Mouse (Mus musculus) testis, postnatal 10 days (tissue): ENCODE measurements around the gene Usp21.
A peak's percentile ranks its signal among the peaks of the same experiment; 100 is the strongest.
"Not testable (repeated sequence)": the region's sequence is repeated elsewhere in the genome, so short reads cannot be mapped to it uniquely, and the experiment has no call there.

Experiments
- DNase-seq: peaks from one replicate; pipeline ENCODE4 v3.0.0; 2021; ENCODE audit warnings: low spot score

Usp21 gene

GRCm38 (mm10) chr1:171245353-171245752, 42.4 kb downstream of the Usp21 start:
- DNase-seq, result no peak

DNA sequence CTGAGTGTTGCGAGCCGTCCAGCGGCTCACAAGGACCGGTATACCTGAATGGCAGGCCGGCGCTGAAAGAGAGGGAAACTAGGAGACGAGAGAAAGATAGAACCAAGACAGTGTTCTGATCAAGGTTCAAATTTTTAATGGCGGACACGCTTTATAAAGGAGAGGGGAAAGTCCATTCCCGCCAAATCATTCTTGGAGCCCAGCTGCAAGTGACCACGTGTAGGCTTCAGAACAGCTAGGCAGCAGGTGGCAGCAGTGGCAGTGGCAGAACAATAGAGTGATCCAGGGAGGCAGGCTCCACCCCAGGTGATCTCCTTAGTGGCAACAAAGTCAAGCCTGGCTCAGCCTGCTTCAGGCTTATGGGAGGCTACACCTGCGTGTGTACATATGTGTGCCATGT, 45.8 kb downstream of the Usp21 start:
- not testable (repeated sequence) for DNase-seq

DNA sequence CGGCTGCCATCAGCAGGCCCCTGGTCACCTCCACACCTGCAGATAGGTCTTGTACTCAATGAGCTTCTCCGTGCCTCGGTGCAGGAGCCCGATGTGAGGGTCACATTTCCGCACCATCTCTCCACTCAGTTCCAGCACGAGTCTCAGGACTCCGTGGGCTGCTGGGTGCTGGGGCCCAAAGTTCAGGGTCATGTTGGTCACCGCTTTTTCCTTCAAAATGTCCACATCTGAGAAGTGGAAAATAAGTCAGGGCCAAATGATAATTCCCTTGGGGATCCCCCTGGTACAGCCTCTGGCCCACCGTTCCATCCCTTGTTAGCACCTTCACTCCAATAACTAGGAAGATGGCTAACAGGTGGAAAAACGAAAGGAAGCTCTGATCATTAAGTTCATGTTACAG, 46.9 kb downstream of the Usp21 start:
- no peak for DNase-seq

- no peak for DNase-seq
Observed at GRCm38 (mm10) chr1:171239992-171240744, 47.6 kb downstream of the Usp21 start.

- peak; percentile 82 for DNase-seq
Observed at GRCm38 (mm10) chr1:171238463-171238862, 49.3 kb downstream of the Usp21 start.

- no peak for DNase-seq
Observed at GRCm38 (mm10) chr1:171237438-171237837, 50.4 kb downstream of the Usp21 start.

- no peak for DNase-seq
Observed at GRCm38 (mm10) chr1:171235791-171236190, 52.0 kb downstream of the Usp21 start.

DNA sequence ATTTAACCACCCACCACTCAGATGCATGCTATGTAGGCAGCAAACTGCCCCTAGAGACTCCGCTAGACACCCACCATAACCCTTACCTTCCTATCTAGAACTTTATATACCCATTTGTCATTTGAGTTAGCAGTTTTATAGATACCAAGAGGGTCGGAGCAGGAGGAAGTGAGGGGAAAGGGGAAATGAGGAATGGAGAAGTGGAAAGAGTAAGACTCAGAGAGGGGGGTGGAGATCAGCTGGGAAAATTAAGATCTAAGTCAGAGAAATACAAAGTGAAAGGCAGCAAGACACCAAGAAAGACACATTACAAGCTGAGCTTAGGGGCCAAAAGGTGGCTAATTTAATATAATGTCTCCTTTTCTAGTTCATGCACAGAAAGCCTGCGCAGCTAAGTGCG, 53.3 kb downstream of the Usp21 start:
- no peak for DNase-seq

GRCm38 (mm10) chr1:171234126-171234525, 53.7 kb downstream of the Usp21 start, which contains the start of gene Fcer1g:
Fcer1g (minus strand) TSS chr1:171234365.
- DNase-seq, result no peak

DNA sequence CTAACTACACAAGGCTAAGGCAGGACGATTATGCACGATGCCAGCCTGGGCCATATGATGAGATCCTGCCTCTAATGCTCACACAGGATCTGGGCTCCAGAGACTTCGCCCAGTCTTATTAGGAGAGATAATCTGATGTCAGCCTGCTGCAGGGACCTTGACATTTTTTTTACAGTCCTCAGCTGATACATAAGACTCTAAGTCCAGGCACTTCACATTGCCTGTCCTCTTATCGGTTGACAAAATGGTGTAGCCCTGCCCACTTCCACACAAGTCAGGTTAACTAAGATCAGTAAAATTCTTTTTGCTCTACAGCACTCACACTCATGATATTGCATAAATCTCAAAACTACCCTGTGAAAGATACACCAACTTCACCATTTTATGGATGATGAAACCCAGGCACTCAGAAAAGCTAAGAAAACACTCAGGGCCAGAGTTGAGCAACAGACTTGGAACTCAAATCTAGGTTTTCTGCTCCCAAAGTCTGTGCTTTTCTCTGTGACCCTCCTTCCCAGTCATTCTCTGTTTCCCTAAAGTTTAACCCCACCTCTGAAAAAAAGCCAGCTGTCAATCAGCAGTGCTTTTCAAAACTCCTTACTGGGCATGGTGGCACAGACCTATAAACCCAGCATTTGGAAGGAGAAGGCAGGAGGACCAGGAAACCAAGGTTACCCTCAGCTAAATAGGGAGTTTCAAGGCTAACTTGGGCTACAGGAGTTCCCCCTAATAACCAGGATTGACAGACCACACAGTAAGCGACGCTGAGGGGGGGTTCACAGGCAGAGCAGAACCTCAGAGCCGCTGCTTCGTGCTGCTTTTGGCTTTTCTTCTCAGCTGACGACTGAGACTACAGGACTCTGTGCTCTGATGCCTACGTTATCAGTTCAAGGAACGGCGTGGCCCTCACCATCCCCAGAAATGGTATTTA, 54.7 kb downstream of the Usp21 start:
- no peak for DNase-seq

GRCm38 (mm10) chr1:171232348-171232747, 55.4 kb downstream of the Usp21 start:
- DNase-seq, result no peak
